Mouse (Mus musculus): Measurements from ENCODE around the gene Inca1.

GRCm38 (mm10) chr11:70741603-70742002, 41.6 kb upstream of the Inca1 start:
- TF ChIP-seq CTCF (IDR thresholded peaks at IDR 0.05; ENCODE audit: borderline replicate concordance, insufficient read depth, low read depth, low read length) (no peak), POLR2A (IDR thresholded peaks at IDR 0.05; ENCODE audit: borderline replicate concordance, insufficient read depth, low read length) (no peak)

Measured in cerebellum, adult 2 months (tissue).